Mouse (Mus musculus) gastrocnemius, postnatal 25 days (tissue): ENCODE results near the gene Krt16. TPM values are rescaled to one million over a fixed set of nuclear protein-coding genes. Genes with fewer than 3 reads are reported as not detected.
"Not testable (repeated sequence)": the region's sequence is repeated elsewhere in the genome, so short reads cannot be mapped to it uniquely, and the experiment has no call there.

Experiments
- DNase-seq: peaks from one replicate; pipeline ENCODE4 v3.0.0; 2022
- total RNA-seq, 2 experiments: library from RNA; stranded (reverse); gene quantifications; 1 replicate in 1 of 2; 2 replicates in 1 of 2; pipeline ENCODE4 v1.2.3; 2021

Gene Krt16
- total RNA-seq, 2 experiments from 2014 or later: not detected

DNA sequence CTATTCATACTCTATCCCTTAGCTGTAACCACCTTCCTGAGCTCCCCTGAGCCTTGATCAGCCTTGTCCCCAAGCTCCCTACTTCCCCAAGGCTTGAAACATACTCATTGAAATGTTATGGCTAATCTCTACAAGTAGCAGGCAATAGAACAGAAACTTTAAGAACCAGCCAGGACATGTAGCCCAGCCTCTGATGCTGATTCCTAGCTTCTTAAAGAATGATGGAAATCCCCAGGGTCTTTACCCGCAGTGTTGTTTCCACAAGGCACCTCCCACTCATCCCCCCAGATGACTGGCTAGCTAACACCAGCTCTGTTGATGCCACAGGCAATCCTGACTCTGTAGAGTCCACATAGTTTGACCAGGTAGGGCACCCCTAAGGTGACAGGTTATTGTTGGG lies 9.3 kb upstream of the Krt16 start:
- DNase-seq: no peak

DNA sequence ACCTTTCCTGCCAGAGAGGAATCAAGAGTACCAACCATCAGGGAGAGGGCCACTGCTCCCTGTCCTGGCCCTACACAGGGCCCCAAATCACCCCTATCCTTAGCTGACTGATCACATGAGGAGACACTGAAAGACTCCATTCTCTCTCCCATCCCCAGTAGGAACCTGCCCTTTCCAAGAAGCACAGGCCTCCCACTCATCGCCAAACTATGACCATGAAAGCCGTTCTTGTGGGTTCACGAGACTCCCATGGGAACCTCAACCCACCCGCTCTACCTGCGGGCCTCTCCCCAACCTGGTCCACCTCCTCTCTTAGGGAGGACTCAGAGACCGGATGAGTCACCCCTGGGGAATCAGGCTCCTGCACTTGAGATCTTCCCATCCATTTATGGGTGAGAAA lies 6.8 kb upstream of the Krt16 start:
- no peak for DNase-seq

DNA sequence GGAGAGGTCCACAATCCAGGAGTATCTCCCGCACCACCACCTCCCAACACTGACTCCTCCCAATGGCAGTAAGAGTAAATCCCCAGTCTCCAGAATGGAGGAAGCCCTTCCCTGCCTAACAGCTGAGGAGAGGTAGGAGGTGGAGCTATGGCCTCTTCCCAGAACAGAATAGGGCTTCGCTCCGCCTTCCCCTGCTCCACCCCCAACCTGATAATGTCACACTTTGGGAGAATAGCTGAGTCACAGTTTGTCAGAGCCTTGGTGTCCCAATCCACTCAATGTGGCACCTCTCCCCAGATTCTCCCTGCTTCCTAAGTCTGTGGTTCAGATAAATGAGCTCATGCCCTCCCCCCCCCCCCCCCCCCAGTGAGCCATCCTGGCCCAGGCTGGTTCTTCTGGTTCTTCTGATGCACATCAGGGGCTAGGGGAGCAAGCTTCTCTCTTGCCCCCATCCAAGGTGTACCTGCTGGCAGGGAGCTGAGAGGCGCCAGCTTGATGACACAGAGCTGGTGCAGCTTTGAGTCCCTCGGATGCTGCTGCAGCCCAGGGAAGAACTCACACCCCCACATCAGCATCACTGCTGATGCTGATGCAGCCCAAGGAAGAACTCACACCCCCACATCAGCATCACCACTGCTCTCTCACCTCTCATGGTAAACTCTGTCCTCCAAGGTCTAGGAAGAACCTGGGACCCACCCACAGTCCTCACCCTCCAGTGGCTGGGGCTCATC lies 5.8 kb upstream of the Krt16 start:
- DNase-seq: no peak

DNA sequence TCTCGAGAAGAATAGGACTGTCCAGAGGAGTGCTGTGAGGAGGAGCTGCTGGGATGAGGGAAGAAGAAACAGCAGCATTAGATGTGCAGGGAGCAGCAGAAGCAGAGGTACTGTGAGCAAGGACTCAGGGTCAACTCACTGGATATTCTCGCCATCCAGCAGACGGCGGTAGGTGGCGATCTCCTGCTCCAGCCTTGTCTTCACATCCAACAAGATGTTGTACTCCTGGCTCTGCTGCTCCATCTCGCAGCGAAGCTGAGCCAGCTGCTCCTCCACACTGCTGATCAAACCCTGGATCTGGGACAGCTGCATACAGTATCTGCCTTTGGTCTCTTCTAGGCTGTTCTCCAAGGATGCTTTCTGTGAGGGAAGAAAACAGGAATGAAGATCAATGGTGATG lies 2.2 kb downstream of the Krt16 start:
- not testable (repeated sequence) for DNase-seq

DNA sequence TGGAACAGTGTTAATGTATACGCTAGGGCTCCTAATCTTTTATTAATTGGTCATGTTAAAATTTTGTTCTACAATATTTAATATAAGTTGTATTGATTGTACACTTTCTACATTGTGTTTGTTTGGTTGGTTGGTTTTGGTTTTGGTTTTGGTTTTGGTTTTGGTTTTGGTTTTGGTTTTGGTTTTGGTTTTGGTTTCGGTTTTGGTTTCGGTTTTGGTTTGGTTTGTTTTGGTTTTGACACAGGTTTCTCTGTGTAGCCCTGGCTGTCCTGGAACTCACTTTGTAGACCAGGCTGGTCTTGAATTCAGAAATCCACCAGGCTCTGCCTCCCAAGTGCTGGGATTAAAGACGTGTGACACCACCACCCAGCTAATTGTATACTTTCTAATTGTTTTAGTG lies 8.4 kb downstream of the Krt16 start:
- not testable (repeated sequence) for DNase-seq

DNA sequence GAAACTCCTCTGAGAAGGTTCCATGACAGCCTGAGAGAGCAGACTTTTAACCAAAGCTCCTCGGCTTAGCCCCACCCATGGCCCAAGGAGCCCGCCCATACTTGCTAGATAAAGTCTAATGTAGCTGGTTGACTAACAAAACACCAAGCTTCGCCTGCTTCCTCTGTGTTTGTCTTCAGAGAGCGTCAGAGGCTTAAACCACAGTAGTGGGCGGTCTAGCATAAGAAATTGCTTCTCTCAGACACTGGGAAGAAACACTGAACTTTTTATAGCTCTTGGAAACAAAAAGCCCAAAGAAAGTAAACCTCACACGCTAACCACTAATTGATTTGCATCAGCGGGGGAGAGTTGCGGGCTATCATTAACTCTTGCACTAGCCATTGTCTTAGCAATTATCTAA lies 27.0 kb downstream of the Krt16 start:
- DNase-seq: no peak

DNA sequence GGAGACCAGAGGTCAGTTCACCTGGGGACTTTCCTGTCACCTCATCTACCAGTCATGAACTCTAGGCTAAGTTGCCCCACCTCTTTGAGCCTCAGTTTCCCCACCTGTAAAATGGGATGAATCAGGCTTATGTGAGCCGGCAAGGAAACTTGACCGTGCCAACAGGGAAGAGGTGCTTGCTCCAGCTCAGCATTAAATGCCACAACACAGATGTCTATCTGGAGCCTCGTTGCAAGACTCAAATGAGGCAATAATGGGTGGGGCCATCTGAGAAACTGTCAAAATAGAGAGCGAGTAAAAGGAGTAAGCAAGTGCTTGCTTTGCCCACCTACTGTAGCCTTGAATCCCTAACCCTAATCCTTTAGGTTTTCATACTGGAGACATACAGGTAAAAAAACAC lies 29.4 kb downstream of the Krt16 start:
- DNase-seq: no peak

DNA sequence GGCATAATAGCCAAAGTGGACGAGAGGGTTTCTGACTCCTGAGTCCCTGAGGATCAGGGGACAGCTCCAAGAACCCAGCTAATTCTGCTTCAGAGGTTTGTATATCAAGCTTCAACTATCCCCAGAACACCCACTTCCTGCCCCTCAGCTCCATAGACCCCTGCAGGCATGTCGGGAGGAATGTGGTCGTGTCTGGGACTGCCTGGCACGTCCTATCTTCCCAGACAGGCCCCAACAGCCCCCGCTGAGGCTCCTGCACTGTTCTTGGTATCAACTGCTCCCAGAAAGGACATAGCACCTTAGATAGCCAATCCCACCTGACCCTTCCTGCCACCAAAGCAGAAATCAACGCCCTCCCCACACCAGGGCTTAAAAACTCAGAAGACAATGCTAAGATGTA lies 40.2 kb downstream of the Krt16 start:
- DNase-seq: no peak

DNA sequence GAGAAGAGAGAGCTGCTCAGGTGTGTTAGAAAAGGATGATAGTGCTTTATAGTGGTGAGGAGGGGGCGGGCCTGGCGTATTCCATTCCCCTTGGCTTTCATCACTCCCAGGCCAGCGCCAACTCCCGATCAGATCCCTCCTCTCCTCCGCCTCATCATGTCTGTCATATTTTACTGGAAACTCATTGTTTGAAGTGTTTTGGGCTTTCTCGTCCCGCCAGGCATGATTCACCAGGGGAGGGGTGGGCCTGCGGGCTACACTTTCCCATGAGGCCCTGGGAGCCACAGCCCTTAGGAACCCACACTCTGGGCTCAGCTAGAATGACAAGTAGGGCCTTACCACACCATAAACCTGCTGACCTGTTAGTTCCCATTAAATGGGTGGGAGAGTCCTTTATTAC lies 41.2 kb downstream of the Krt16 start, which contains the start of gene Krt14:
Krt14 (minus strand) TSS at position 51 of the 400 bp plus-strand sequence.
- no peak for DNase-seq

DNA sequence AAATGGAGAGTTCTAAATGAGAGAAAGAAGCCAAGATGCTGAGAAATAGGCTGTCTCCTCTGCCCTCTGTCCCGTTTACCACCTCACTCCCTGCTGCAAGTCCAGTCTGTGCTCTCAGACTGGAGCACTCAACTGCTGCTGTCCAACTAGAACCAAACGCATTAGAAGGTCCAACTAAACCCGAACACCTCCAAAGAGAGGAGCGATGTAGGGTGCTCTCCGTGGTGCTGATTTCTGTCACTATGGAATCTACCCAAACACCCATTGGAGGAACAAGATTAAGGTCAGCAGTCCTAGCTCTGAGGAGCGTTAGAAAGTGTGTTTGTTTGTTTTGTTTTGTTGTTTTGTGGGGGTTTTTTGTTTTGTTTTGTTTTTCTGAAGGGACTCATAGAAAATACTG lies 45.3 kb downstream of the Krt16 start:
- DNase-seq: no peak

DNA sequence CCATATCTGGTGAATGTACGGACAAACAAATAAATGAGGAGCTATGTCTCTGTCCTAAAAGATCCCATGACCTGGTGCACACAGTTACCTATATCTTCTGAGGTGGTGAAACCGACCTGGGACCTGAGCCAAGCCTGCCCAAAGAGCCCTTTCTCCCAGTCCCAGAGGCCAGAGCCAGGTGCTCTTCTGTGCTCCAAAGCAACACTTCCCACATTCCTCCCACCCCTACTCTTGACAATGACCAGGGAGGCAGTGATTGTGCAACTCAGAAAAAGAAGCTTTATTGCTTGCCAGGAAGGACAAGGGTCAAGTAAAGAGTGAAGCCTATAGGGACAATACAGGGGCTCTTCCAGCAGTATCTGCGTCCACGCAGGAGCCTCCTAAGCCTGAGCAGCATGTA lies 45.8 kb downstream of the Krt16 start:
- DNase-seq: no peak

DNA sequence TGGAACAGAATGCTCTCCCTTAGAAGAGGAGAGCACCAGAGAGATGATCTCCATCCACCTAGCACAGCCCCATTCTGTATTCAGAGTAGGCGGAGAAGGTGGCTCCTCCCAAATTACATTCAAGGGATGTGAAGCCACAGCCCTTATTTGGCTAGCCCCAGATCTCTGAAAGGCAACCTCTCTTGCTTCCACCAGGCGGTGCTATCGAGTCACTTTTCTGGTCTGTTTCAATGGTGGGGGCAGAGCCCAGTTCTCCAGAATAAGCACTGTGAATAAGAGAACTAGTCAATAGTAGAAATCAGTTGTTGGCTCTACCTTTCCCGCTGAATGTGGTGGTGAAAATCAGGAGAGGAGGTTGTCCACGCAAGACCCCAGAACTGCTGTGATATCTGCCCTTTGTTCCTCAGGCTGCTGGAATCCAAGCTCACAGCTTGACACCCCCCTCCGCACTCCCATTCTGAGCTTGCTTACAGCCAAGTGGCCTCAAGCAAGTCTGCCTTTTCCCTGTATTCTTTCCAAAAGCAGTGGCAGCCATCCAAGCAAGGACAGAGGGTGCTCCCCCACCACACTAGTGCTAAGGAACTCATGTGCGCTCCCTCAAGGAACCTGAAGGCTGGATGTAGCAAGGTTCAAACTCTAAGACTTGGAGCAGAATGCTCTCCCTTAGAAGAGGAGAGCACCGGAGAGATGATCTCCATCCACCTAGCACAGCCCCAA lies 48.4 kb downstream of the Krt16 start:
- no peak for DNase-seq

DNA sequence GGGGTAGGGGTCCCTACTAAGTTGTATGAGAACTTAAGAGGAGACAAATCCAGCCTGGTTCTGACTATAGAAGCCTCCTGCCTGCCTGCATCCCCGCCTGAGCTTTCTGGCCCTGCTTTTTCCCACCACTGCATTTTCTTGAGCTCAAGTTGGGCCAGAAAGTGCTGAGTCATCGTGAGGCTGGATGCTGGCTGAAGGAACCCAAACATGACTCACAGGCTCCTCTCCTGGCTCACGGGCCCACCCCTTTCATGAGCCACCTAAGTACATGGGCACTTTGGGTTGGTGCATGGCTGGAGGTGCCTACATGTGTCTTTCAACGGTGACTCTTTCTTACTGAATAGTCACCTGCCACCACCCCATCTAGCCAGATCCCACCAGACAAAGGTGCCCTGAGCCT lies 50.0 kb downstream of the Krt16 start:
- DNase-seq: no peak

Other genes starting within 250 kb of the Krt16 start
- not detected for gene Krt33a, start 232.7 kb downstream of the Krt16 start, total RNA-seq
- not detected for gene Krt33b, start 219.0 kb downstream of the Krt16 start, total RNA-seq
- gene Krt34, start 207.3 kb downstream of the Krt16 start, total RNA-seq: not detected
- gene Krt31, start 198.4 kb downstream of the Krt16 start, total RNA-seq: not detected
- gene Krt32, start 160.7 kb downstream of the Krt16 start, total RNA-seq: not detected
- gene Krt35, start 152.7 kb downstream of the Krt16 start, total RNA-seq: not detected
- under 1 TPM in 1 of 2 experiments, not detected in 1; 0.16 TPM for gene Krt36, start 143.3 kb downstream of the Krt16 start, total RNA-seq
- gene Krt13, start 127.3 kb downstream of the Krt16 start, total RNA-seq: not detected
- not detected for gene Krt15, start 113.0 kb downstream of the Krt16 start, total RNA-seq
- gene Krt19, start 100.2 kb downstream of the Krt16 start, total RNA-seq: under 1 TPM in 1 of 2 experiments, not detected in 1; 0.28 TPM
- gene Krt9, start 55.7 kb downstream of the Krt16 start, total RNA-seq: not detected
- gene Krt14, start 41.4 kb downstream of the Krt16 start, total RNA-seq: not detected
- gene Krt17, start 12.1 kb upstream of the Krt16 start, total RNA-seq: not detected
- gene Krt42, start 21.0 kb upstream of the Krt16 start, total RNA-seq: not detected
- gene Eif1, start 71.0 kb upstream of the Krt16 start, total RNA-seq: 1,000 to 10,000 TPM; 1,016 to 1,083 TPM
- not detected for gene Gast, start 85.5 kb upstream of the Krt16 start, total RNA-seq
- gene Hap1, start 107.2 kb upstream of the Krt16 start, total RNA-seq: under 1 TPM; 0.27 to 0.28 TPM
- 10 to 100 TPM; 72.0 to 79.8 TPM for gene Jup, start 148.9 kb upstream of the Krt16 start, total RNA-seq
- 1 to 10 TPM; 4.3 to 5.1 TPM for gene P3h4, start 165.9 kb upstream of the Krt16 start, total RNA-seq
- gene Fkbp10, start 166.8 kb upstream of the Krt16 start, total RNA-seq: 1 to 10 TPM; 7.5 to 10.0 TPM
- 1 to 10 TPM; 8.2 to 8.5 TPM for gene Nt5c3b, start 192.9 kb upstream of the Krt16 start, total RNA-seq
- gene Klhl10, start 193.0 kb upstream of the Krt16 start, total RNA-seq: under 1 TPM; 0.43 to 0.49 TPM
- gene Klhl11, start 223.8 kb upstream of the Krt16 start, total RNA-seq: 1 to 10 TPM; 3.8 to 3.9 TPM